Mouse (Mus musculus) hindbrain, embryonic 13.5 days (tissue): ENCODE measurements around the gene Gm20388. TPM values are rescaled to one million over a fixed set of nuclear protein-coding genes. Genes with fewer than 3 reads are reported as not detected.
A peak's percentile ranks its signal among the peaks of the same experiment; 100 is the strongest.

ENCODE experiments used
- ATAC-seq: fragments of 200-750 bp; cut with Nextera tagmentation; 2 replicates; pipeline ENCODE4 v1.8.0; 2017; ENCODE audit warnings: moderate TSS enrichment; ENCODE audit not compliant: low FRiP score
- H3K27ac ChIP-seq: fragments of 300-500 bp; sonication (generic); 2 replicates; pipeline ENCODE4 v1.5.1; 2015; ENCODE audit warnings: inconsistent platforms, mild to moderate bottlenecking, moderate library complexity
- H3K27me3 ChIP-seq: fragments of 300-500 bp; sonication (generic); 2 replicates; pipeline ENCODE4 v1.6.1; 2015; ENCODE audit warnings: mild to moderate bottlenecking, inconsistent platforms
- H3K36me3 ChIP-seq: fragments of 300-500 bp; sonication (generic); 2 replicates; pipeline ENCODE4 v1.6.1; 2015; ENCODE audit warnings: mild to moderate bottlenecking, inconsistent platforms
- H3K4me1 ChIP-seq: fragments of 300-500 bp; sonication (generic); replicated peaks from 2 replicates; pipeline ENCODE4 v1.6.1; 2015; ENCODE audit warnings: inconsistent platforms
- H3K4me2 ChIP-seq: fragments of 300-500 bp; sonication (generic); 2 replicates; pipeline ENCODE4 v1.6.1; 2015; ENCODE audit warnings: inconsistent platforms, mild to moderate bottlenecking, moderate library complexity
- H3K4me3 ChIP-seq: fragments of 300-500 bp; sonication (generic); 2 replicates; pipeline ENCODE4 v1.5.1; 2015; ENCODE audit warnings: mild to moderate bottlenecking, inconsistent platforms
- H3K9ac ChIP-seq: fragments of 300-500 bp; sonication (generic); 2 replicates; pipeline ENCODE4 v1.6.1; 2015; ENCODE audit warnings: mild to moderate bottlenecking, inconsistent platforms
- H3K9me3 ChIP-seq: fragments of 300-500 bp; sonication (generic); 2 replicates; pipeline ENCODE4 v1.6.1; 2016; ENCODE audit warnings: inconsistent platforms
- WGBS: fragments of 180-500 bp; shearing (Covaris S2); methylation state at CpG from one replicate; pipeline ENCODE4 v1.1.7; 2015; 5-methylcytosine and 5-hydroxymethylcytosine counted together
- polyA plus RNA-seq: library from polyadenylated mRNA; unstranded; fragments of >200 nt; fragmentation: Nextera tagmentation; extraction: Ambion mirVana; gene quantifications from 2 replicates; pipeline ENCODE4 v1.2.1, GENCODE M21; 2015

The Gm20388 gene
- polyA plus RNA-seq, 1 experiment from 2014 or later: 1.9 TPM

- Histone ChIP-seq H3K4me2 (no peak overlapping the region), H3K9ac (no peak overlapping the region), H3K27me3 (no peaks in the 10 kb centered on the region), H3K4me3 (no peak overlapping the region), H3K9me3 (no peaks in the 10 kb centered on the region), H3K36me3 (peaks cover 63% of the 10 kb centered on the region), H3K27ac (no peak overlapping the region), H3K4me1 (no peaks in the 10 kb centered on the region)
- no peak for ATAC-seq
- WGBS: 89% methylated on average over 3 of the region's 3 CpGs
These were observed 1900.9 kb downstream of the Gm20388 start for GRCm38 (mm10) chr8:121811502-121811901.

- Histone ChIP-seq H3K4me1 (no peaks in the 10 kb centered on the region), H3K36me3 (peaks cover 62% of the 10 kb centered on the region), H3K4me3 (no peak overlapping the region), H3K9me3 (no peaks in the 10 kb centered on the region), H3K9ac (no peak overlapping the region), H3K27ac (no peak overlapping the region), H3K4me2 (no peak overlapping the region), H3K27me3 (no peaks in the 10 kb centered on the region)
- ATAC-seq: no peak
- 95% methylated on average over 12 of the region's 12 CpGs for WGBS
These were observed 1901.4 kb downstream of the Gm20388 start for GRCm38 (mm10) chr8:121811931-121812570.

GRCm38 (mm10) chr8:121818226-121818625, 1907.6 kb downstream of the Gm20388 start:
- H3K27me3 ChIP-seq: no peaks in the 10 kb centered on the region
- H3K9me3 ChIP-seq: no peaks in the 10 kb centered on the region
- 78% methylated on average over 7 of the region's 7 CpGs for WGBS
- peaks cover 69% of the 10 kb centered on the region for H3K36me3 ChIP-seq
- ATAC-seq: no peak
- no peak overlapping the region for H3K27ac ChIP-seq
- no peaks in the 10 kb centered on the region for H3K4me1 ChIP-seq
- no peak overlapping the region for H3K9ac ChIP-seq
- no peak overlapping the region for H3K4me2 ChIP-seq
- H3K4me3 ChIP-seq: no peak overlapping the region

GRCm38 (mm10) chr8:121820840-121821239, 1910.2 kb downstream of the Gm20388 start:
- Histone ChIP-seq H3K9me3 (no peaks in the 10 kb centered on the region), H3K36me3 (peaks cover 44% of the 10 kb centered on the region), H3K9ac (no peak overlapping the region), H3K4me2 (no peak overlapping the region), H3K27ac (no peak overlapping the region), H3K27me3 (no peaks in the 10 kb centered on the region), H3K4me3 (no peak overlapping the region), H3K4me1 (no peaks in the 10 kb centered on the region)
- WGBS: 88% methylated on average over 6 of the region's 6 CpGs
- no peak for ATAC-seq

GRCm38 (mm10) chr8:121821320-121821719, 1910.7 kb downstream of the Gm20388 start:
- H3K4me1 ChIP-seq: no peaks in the 10 kb centered on the region
- H3K4me2 ChIP-seq: no peak overlapping the region
- H3K9me3 ChIP-seq: no peaks in the 10 kb centered on the region
- no peak overlapping the region for H3K9ac ChIP-seq
- 91% methylated on average over 11 of the region's 11 CpGs for WGBS
- no peak overlapping the region for H3K4me3 ChIP-seq
- peaks cover 41% of the 10 kb centered on the region for H3K36me3 ChIP-seq
- H3K27me3 ChIP-seq: no peaks in the 10 kb centered on the region
- no peak for ATAC-seq
- H3K27ac ChIP-seq: no peak overlapping the region

- Histone ChIP-seq H3K36me3 (peaks cover 39% of the 10 kb centered on the region), H3K27me3 (no peaks in the 10 kb centered on the region), H3K4me3 (no peak overlapping the region), H3K27ac (no peak overlapping the region), H3K4me2 (no peak overlapping the region), H3K9me3 (no peaks in the 10 kb centered on the region), H3K4me1 (no peaks in the 10 kb centered on the region), H3K9ac (no peak overlapping the region)
- WGBS: 86% methylated on average over 9 of the region's 9 CpGs
- ATAC-seq: no peak
These were observed 1911.1 kb downstream of the Gm20388 start for GRCm38 (mm10) chr8:121821770-121822169.

GRCm38 (mm10) chr8:121827726-121828125, 1917.1 kb downstream of the Gm20388 start:
- H3K4me1 ChIP-seq: peaks cover 18% of the 10 kb centered on the region
- peak overlapping the region; percentile 98 for H3K4me2 ChIP-seq
- no peak overlapping the region for H3K27ac ChIP-seq
- no peaks in the 10 kb centered on the region for H3K27me3 ChIP-seq
- ATAC-seq: no peak
- no peaks in the 10 kb centered on the region for H3K9me3 ChIP-seq
- no peak overlapping the region for H3K9ac ChIP-seq
- H3K36me3 ChIP-seq: no peaks in the 10 kb centered on the region
- peak overlapping the region; percentile 89; the same call in 1 of the 2 replicates for H3K4me3 ChIP-seq
- 96% methylated on average over 5 of the region's 5 CpGs for WGBS

GRCm38 (mm10) chr8:121828376-121829023, 1917.9 kb downstream of the Gm20388 start:
- H3K27me3 ChIP-seq: no peaks in the 10 kb centered on the region
- WGBS: 33% methylated on average over 10 of the region's 10 CpGs
- peaks cover 18% of the 10 kb centered on the region for H3K4me1 ChIP-seq
- H3K9ac ChIP-seq: peak overlapping the region; percentile 91
- H3K4me3 ChIP-seq: peak overlapping the region; percentile 89
- no peaks in the 10 kb centered on the region for H3K36me3 ChIP-seq
- peak overlapping the region; percentile 98 for H3K4me2 ChIP-seq
- H3K27ac ChIP-seq: peak overlapping the region; percentile 85; the same call in 1 of the 2 replicates
- H3K9me3 ChIP-seq: no peaks in the 10 kb centered on the region
- ATAC-seq: no peak

- Histone ChIP-seq H3K27ac (peak within 1 kb of the TSS; percentile 85), H3K4me3 (peak within 1 kb of the TSS; percentile 89), H3K4me1 (peaks cover 18% of the 10 kb centered on the region), H3K27me3 (no peaks in the 10 kb centered on the region), H3K9ac (peak within 1 kb of the TSS; percentile 91), H3K4me2 (peak within 1 kb of the TSS; percentile 98), H3K36me3 (no peaks in the 10 kb centered on the region), H3K9me3 (no peaks in the 10 kb centered on the region)
- WGBS: under 1% methylated on average over 68 of the region's 68 CpGs
- peak; percentile 99 for ATAC-seq
These were observed 1918.6 kb downstream of the Gm20388 start, which contains the start of gene Klhdc4 for GRCm38 (mm10) chr8:121829048-121829776. Gene Klhdc4 (minus strand): TSS chr8:121829569.

GRCm38 (mm10) chr8:121829777-121830362, 1919.2 kb downstream of the Gm20388 start:
- H3K9ac ChIP-seq: peak overlapping the region; percentile 91
- peaks cover 18% of the 10 kb centered on the region for H3K4me1 ChIP-seq
- H3K4me3 ChIP-seq: peak overlapping the region; percentile 89
- no peaks in the 10 kb centered on the region for H3K9me3 ChIP-seq
- H3K27ac ChIP-seq: peak overlapping the region; percentile 85
- H3K4me2 ChIP-seq: peak overlapping the region; percentile 98
- no peaks in the 10 kb centered on the region for H3K36me3 ChIP-seq
- WGBS: 20% methylated on average over 18 of the region's 18 CpGs
- H3K27me3 ChIP-seq: no peaks in the 10 kb centered on the region
- ATAC-seq: peak; percentile 85

- Histone ChIP-seq H3K27ac (0 out of 2 replicates have a peak overlapping the region, but pooled peaks have one; percentile 8), H3K4me2 (no peak overlapping the region), H3K9ac (no peak overlapping the region), H3K36me3 (no peaks in the 10 kb centered on the region), H3K9me3 (no peaks in the 10 kb centered on the region), H3K27me3 (no peaks in the 10 kb centered on the region), H3K4me1 (peaks cover 18% of the 10 kb centered on the region), H3K4me3 (no peak overlapping the region)
- WGBS: 69% methylated on average over 2 of the region's 2 CpGs
- no peak for ATAC-seq
These were observed 1921.4 kb downstream of the Gm20388 start for GRCm38 (mm10) chr8:121832061-121832460.

- Histone ChIP-seq H3K27ac (0 out of 2 replicates have a peak overlapping the region, but pooled peaks have one; percentile 8), H3K4me1 (peaks cover 18% of the 10 kb centered on the region), H3K9ac (no peak overlapping the region), H3K4me2 (no peak overlapping the region), H3K36me3 (no peaks in the 10 kb centered on the region), H3K9me3 (no peaks in the 10 kb centered on the region), H3K27me3 (no peaks in the 10 kb centered on the region), H3K4me3 (no peak overlapping the region)
- 21% methylated on average over 6 of the region's 6 CpGs for WGBS
- no peak for ATAC-seq
These were observed 1921.9 kb downstream of the Gm20388 start for GRCm38 (mm10) chr8:121832503-121832902.
